Mouse (Mus musculus) heart, adult 2 months (tissue): ENCODE measurements at regions not wholly inside any gene's neighbourhood (a gene's known extent, or its start where the extent isn't known, plus 50 kb on each side); places are given as distances from the start of the nearest gene placed in this dataset.

ENCODE experiments used
- DNase-seq, 2 experiments: peaks; one replicate each; pipeline ENCODE4 v3.0.0; 2021
- H3K27ac ChIP-seq: fragments of 200-600 bp; 2 replicates; pipeline ENCODE4 v1.8.1; 2022
- H3K27me3 ChIP-seq: fragments of 200-500 bp; 2 replicates; pipeline ENCODE4 v1.6.1; 2012; ENCODE audit warnings: mild to moderate bottlenecking, low read length, inconsistent platforms, mixed read lengths; ENCODE audit not compliant: control insufficient read depth, insufficient read depth
- H3K36me3 ChIP-seq: fragments of 200-500 bp; 2 replicates; pipeline ENCODE4 v1.6.1; 2012; ENCODE audit warnings: low read length, inconsistent platforms; ENCODE audit not compliant: control insufficient read depth, insufficient read depth
- H3K4me1 ChIP-seq: fragments of 200-500 bp; 2 replicates; pipeline ENCODE4 v1.6.1; 2011; ENCODE audit warnings: low read length; ENCODE audit not compliant: control insufficient read depth, insufficient read depth
- H3K4me3 ChIP-seq: fragments of 200-600 bp; 2 replicates; pipeline ENCODE4 v1.8.1; 2022
- H3K79me2 ChIP-seq: fragments of 200-500 bp; replicated peaks from 2 replicates; pipeline ENCODE4 v1.6.1; 2012; ENCODE audit warnings: mild to moderate bottlenecking, inconsistent platforms, low read length, moderate library complexity, mixed read lengths; ENCODE audit not compliant: control insufficient read depth, insufficient read depth
- H3K9ac ChIP-seq: fragments of 200-500 bp; 2 replicates; pipeline ENCODE4 v1.6.1; 2012; ENCODE audit warnings: low read depth, mild to moderate bottlenecking, control low read depth, inconsistent platforms, low read length, mixed read lengths
- CTCF ChIP-seq: fragments of 200-600 bp; IDR thresholded peaks from 2 replicates; pipeline ENCODE4 v1.8.1; 2022; ENCODE audit warnings: antibody characterized with exemption, mild to moderate bottlenecking, moderate library complexity
- EP300 ChIP-seq: fragments of 200-500 bp; IDR thresholded peaks from 2 replicates; pipeline ENCODE4 v1.6.1; 2011; ENCODE audit warnings: low read depth, low read length, control low read depth; ENCODE audit not compliant: insufficient read depth
- POLR2A ChIP-seq: fragments of 200-500 bp; IDR thresholded peaks from 2 replicates; pipeline ENCODE4 v1.6.1; 2011; ENCODE audit warnings: mild to moderate bottlenecking, low read depth, low read length, control low read depth; ENCODE audit not compliant: insufficient read depth
- WGBS: fragments of 180-500 bp; shearing (Covaris S2); methylation state at CpG from one replicate; pipeline ENCODE4 v1.1.7; 2018; 5-methylcytosine and 5-hydroxymethylcytosine counted together
- intact Hi-C: fragments of 180-260 bp; cut with DNase I; formaldehyde crosslinking; loops from one replicate; pipeline ENCODE4 v1.15.1; 2025

DNA sequence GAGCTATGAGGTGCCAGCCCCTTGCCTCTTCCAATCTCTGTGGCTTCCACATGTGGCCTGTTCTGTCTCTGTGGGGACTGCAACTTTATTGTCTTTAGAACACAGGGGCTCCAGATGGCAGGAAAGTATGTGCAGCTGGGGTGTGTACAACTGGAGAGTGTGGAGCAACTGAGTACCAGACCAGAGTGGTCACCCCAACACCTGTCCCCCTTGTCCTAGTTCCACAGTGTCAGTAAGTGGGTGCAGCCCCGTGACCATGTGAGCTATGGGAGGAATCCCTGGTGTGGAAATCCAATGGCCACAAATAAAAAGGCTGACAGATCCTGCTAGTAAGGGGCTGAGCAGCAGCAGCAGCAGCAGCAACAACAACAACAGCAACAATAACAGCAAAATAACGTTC lies 126.9 kb upstream of the Tshz3 start:
- no peaks in the 10 kb centered on the region for H3K36me3 ChIP-seq
- intact Hi-C loops, result no loop called here

DNA sequence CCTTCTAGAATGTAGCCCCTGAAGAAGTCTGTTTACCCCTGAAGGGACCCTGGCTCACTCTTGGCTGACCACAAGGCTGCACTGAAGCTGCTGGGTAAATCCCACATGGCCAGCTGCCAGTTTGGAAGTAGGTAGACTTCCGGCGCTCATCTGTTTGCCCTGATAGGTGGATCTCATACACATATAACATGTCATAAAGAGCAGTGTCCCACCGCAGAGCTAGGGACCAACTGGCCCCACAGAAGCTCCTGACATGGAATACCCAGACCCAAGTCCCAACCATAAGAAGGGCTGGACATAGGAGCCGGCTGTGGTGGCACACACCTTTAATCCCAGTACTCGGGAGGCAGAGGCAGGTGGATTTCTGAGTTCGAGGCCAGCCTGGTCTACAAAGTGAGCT lies 115.8 kb upstream of the Tshz3 start:
- no peaks in the 10 kb centered on the region for H3K36me3 ChIP-seq
- TF ChIP-seq CTCF, result no peak
- TF ChIP-seq EP300, result no peak
- TF ChIP-seq POLR2A, result no peak
- intact Hi-C loops, result no loop called here
- H3K27me3 ChIP-seq, result no peaks in the 10 kb centered on the region
- no peak overlapping the region for H3K27ac ChIP-seq
- H3K9ac ChIP-seq, result no peak overlapping the region
- 86% methylated on average over 6 of the region's 6 CpGs for WGBS
- no peak overlapping the region for H3K4me3 ChIP-seq
- no peak for DNase-seq
- H3K4me1 ChIP-seq, result no peaks in the 10 kb centered on the region
- no peaks in the 10 kb centered on the region for H3K79me2 ChIP-seq

More for the DNA sequence above, 126.9 kb upstream of the Tshz3 start:
- DNase-seq, result no peak
- TF ChIP-seq CTCF (no peak), POLR2A (no peak), EP300 (no peak)
- Histone ChIP-seq H3K79me2 (no peaks in the 10 kb centered on the region), H3K4me1 (no peaks in the 10 kb centered on the region), H3K9ac (no peak overlapping the region), H3K4me3 (no peak overlapping the region), H3K27ac (no peak overlapping the region), H3K27me3 (no peaks in the 10 kb centered on the region)
- 62% methylated on average over 2 of the region's 2 CpGs for WGBS

DNA sequence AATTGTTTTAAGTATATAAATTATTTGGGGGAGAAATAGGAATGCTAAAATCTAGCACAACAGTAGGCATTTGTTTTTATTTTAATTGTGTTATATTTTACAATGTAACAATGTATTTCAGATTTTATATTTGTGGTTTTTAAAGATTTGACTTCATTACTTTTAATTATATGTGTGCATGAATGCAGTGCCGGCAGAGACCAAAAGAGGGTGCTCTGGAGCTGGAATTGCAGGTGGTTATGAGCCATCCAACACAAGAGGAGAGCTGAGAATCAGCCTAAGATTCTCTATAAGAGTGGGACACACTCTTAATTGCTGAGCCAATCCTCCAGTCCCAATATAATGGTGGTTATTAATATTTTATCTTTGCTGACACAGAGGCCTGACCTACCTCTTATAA lies 112.9 kb upstream of the Tshz3 start:
- no peaks in the 10 kb centered on the region for H3K4me1 ChIP-seq
- no peaks in the 10 kb centered on the region for H3K36me3 ChIP-seq
- H3K4me3 ChIP-seq, result no peak overlapping the region
- H3K27me3 ChIP-seq, result no peaks in the 10 kb centered on the region
- H3K27ac ChIP-seq, result no peak overlapping the region
- no peak overlapping the region for H3K9ac ChIP-seq
- no peaks in the 10 kb centered on the region for H3K79me2 ChIP-seq
- TF ChIP-seq CTCF (peak; percentile 42), POLR2A (no peak)
- WGBS, result 78% methylated on average over 1 of the region's 1 CpGs
- intact Hi-C loops, result no loop called here
- no peak for DNase-seq

DNA sequence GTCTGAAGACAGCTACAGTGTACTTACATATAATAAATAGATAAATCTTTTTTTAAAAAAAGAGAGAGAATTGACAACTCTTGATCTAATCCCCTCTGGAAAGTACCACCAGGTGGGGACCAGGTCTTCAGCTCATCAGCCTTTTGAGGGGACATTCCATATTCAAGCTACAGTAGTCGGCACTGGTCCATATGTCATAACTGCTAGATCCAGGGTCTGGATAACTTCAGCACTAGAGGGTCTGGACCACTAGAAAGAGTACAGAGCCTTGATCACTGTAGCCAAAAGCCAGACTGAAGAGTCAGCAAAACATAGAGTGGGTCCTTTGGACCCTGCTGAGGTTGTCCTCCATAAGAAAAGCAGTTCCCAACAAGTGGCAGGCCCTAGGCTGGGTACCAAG lies 106.4 kb upstream of the Tshz3 start:
- intact Hi-C loops, result no loop called here
- H3K79me2 ChIP-seq, result no peaks in the 10 kb centered on the region
- H3K27ac ChIP-seq, result no peak overlapping the region
- no peak overlapping the region for H3K9ac ChIP-seq
- DNase-seq, result no peak
- no peak overlapping the region for H3K4me3 ChIP-seq
- 61% methylated on average over 1 of the region's 1 CpGs for WGBS
- no peaks in the 10 kb centered on the region for H3K36me3 ChIP-seq
- no peaks in the 10 kb centered on the region for H3K4me1 ChIP-seq
- TF ChIP-seq CTCF, result no peak
- no peak for TF ChIP-seq EP300
- no peak for TF ChIP-seq POLR2A
- no peaks in the 10 kb centered on the region for H3K27me3 ChIP-seq

DNA sequence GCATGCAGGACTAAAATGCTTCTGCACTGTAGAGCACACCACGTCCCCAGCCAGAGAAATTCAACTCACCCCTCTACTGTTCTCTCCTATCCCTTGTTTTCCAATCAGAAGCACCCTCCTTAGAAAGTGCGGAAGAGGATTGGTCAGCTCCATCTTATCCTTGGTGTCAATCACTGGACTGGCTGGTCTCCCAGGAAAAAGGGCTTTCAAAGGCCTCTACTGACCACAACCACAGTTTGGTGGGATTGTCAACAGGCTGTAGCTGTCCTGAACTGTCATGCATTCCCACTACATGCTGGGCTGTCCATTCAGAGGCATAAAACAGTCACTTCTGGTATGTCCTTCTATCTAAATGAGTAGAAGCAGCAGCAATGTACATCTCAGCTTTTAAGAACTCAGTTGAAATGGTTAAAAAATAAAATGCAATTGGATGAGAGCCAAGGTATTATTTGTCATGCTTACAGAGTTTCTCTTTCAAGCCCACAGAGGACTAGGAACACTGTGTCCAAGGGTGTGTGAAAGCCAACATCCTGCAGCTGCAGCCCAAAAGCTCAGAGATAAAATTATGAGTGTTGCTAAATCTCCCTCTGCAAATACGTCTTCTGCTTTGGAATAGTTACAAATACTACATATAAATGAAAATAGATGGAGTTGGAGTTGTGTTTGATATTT lies 101.2 kb upstream of the Tshz3 start:
- Histone ChIP-seq H3K4me1 (no peaks in the 10 kb centered on the region), H3K9ac (no peak overlapping the region), H3K27me3 (no peaks in the 10 kb centered on the region), H3K27ac (no peak overlapping the region), H3K79me2 (no peaks in the 10 kb centered on the region), H3K36me3 (no peaks in the 10 kb centered on the region), H3K4me3 (no peak overlapping the region)
- 64% methylated on average over 3 of the region's 3 CpGs for WGBS
- peak; percentile 22 to 46 for DNase-seq
- TF ChIP-seq EP300 (no peak), CTCF (no peak), POLR2A (no peak)
- intact Hi-C loops, result no loop called here

DNA sequence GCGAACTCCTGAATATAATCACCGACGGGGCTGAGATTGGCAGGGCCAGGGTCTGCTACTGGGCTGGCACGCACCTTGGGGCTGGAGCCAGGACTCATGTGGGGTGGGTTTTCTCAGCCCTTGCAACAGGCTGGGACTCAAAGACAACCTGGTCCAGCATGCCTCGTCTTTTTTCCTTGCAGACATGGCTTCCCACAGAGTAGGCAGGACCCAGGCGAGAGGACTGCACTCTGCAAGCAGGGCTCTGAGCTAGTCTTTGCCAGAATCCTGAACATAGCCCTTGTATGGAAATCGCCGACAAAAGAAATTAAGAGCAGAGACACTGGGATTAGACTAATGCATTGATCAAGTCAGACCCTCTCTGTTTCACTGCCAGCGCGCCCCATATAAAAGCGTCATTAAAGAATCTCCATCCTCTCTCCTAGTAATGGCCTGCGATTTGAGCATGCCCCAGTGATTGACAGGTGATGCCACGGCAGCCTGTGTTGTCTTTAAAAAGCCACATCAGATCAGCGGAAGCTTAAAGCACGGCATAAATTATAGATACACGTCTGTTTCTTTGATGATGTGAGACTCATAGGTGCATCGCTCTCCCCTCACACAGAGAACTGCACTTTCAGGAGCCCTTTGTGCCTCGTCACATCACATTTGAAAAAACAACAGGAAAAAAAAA lies 92.8 kb upstream of the Tshz3 start:
- Histone ChIP-seq H3K36me3 (no peaks in the 10 kb centered on the region), H3K4me3 (no peak overlapping the region), H3K9ac (no peak overlapping the region), H3K4me1 (no peaks in the 10 kb centered on the region), H3K79me2 (no peaks in the 10 kb centered on the region), H3K27me3 (no peaks in the 10 kb centered on the region), H3K27ac (no peak overlapping the region)
- 82% methylated on average over 18 of the region's 18 CpGs for WGBS
- DNase-seq, result no peak
- intact Hi-C loops, result no loop called here
- TF ChIP-seq CTCF (no peak), EP300 (no peak), POLR2A (no peak)
